Comparison of ENCODE assay signal across 11 mouse cellular contexts in the genomic region with DNA sequence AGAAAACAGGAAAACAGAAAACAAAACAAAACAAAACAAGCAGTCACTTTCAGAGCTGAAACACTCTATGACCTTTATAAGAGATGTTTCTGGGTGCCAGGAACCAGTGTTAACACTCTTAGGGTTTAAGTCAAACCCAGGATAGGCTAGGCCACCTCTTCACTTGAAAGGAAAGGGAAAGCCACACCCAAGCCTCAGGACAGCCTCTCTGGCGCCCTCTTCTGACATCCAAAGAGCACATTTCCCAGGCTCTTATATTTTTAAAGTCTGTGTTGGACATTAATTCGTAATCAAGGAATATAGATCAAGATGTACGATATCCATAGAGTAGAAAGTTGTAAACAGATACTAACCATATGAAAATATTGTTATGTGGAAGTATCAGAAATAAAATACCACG. TPM values are rescaled to one million over a fixed set of nuclear protein-coding genes. Genes with fewer than 3 reads are reported as not detected.
DNase-seq lines count a peak whose midpoint lies in the region; ATAC-seq and TF ChIP-seq lines count a peak whose summit lies in the region.
"Had no signal": no experiment of that assay in that cellular context is flagged by ENCODE, and none has a peak within 500 bp of the region (broad histone marks: within the 10 kb centered on the region; RNA-seq: fewer than 3 reads in every experiment).

No protein-coding gene starts in this region.

- peak; percentile 71 for ATAC-seq in megakaryocyte, adult 5-6 weeks (ENCODE audit: poor library complexity, severe bottlenecking)
- ATAC-seq in activated CD4-positive, CD25-positive, alpha-beta regulatory T cell, adult 4 months: no peak

- TF ChIP-seq CTCF in layer of hippocampus, adult 2 months (conservative IDR thresholded peaks at IDR 0.05): peak; percentile 76
- peak; percentile 37; the same call in 1 of the 2 replicates for TF ChIP-seq CTCF in brain, embryonic 14.5 days (IDR thresholded peaks at IDR 0.05; ENCODE audit: borderline replicate concordance, extremely low read depth, insufficient read depth, insufficient read length)

- H3K4me3 ChIP-seq in layer of hippocampus, adult 2 months: no peak overlapping the region
- H3K4me3 ChIP-seq: forebrain, embryonic 10.5 days; neural tube, embryonic 13.5 days had no signal

- DNase-seq in cerebellum, adult 18-20 months: peak; percentile 57 to 59
- no peak for DNase-seq in cerebellum, postnatal 4 days (ENCODE audit: low spot score in 2 of 2)
- DNase-seq in layer of hippocampus, adult 2 months (ENCODE audit: low spot score in 2 of 2): no peak
- DNase-seq in layer of hippocampus, adult 8-10 months (ENCODE audit: low spot score in 2 of 2): no peak
- no peak for DNase-seq in brain, embryonic 14.5 days (ENCODE audit: low read depth)
- no peak for DNase-seq in right cerebral cortex, adult 2 months (ENCODE audit: low spot score in 2 of 2)

- no peak for TF ChIP-seq POLR2A in brain, embryonic 14.5 days (IDR thresholded peaks at IDR 0.05; ENCODE audit: borderline replicate concordance, extremely low read depth, insufficient read depth, insufficient read length, poor library complexity, severe bottlenecking)

- H3K27ac ChIP-seq in layer of hippocampus, adult 2 months: no peak overlapping the region
- H3K27ac ChIP-seq: forebrain, embryonic 10.5 days; neural tube, embryonic 13.5 days had no signal

RNA-seq across cellular contexts. Expression of gene Gnb5, which starts 16.5 kb away (rescaled TPM):
- 100 to 1,000 TPM; 125 to 127 TPM for total RNA-seq in layer of hippocampus, adult 2 months (2021)
- total RNA-seq in layer of hippocampus, adult 8-10 months (2022): 100 to 1,000 TPM; 110 to 135 (median 125) TPM
- polyA plus RNA-seq in brain, embryonic 14.5 days (2012; rRNA removed): 45.5 and 53.1 TPM in 2 replicates
- total RNA-seq in megakaryocyte, adult 5-6 weeks (2015): 0.51 TPM in 1 of 2 replicates, not detected in the other
- total RNA-seq in megakaryocyte, adult 5-6 weeks (2017): 0.29 TPM in 1 of 2 replicates, not detected in the other
- polyA plus RNA-seq in activated CD4-positive, CD25-positive, alpha-beta regulatory T cell, adult 4 months (2017; shearing (Covaris generic)): 10 to 100 TPM in 1 of 2 experiments, 1 to 10 TPM in 1; 7.4 to 10.3 TPM

RNA-seq across cellular contexts. Expression of gene Myo5c, which starts 57.7 kb away (rescaled TPM):
- under 1 TPM; 0.59 to 0.81 TPM for total RNA-seq in layer of hippocampus, adult 2 months (2021)
- total RNA-seq in layer of hippocampus, adult 8-10 months (2022): 1 to 10 TPM; 1.7 to 2.1 (median 1.9) TPM
- polyA plus RNA-seq in brain, embryonic 14.5 days (2012; rRNA removed): 0.40 and 0.64 TPM in 2 replicates
- total RNA-seq in megakaryocyte, adult 5-6 weeks (2015): not detected in 2 replicates
- not detected in 2 replicates for total RNA-seq in megakaryocyte, adult 5-6 weeks (2017)
- polyA plus RNA-seq in activated CD4-positive, CD25-positive, alpha-beta regulatory T cell, adult 4 months (2017; shearing (Covaris generic)): not detected

RNA-seq across cellular contexts. Expression of gene Bcl2l10, which starts 58.0 kb away (rescaled TPM):
- total RNA-seq in layer of hippocampus, adult 2 months (2021): not detected
- under 1 TPM in 2 of 4 experiments, not detected in 2; 0.39 to 0.43 TPM for total RNA-seq in layer of hippocampus, adult 8-10 months (2022)
- polyA plus RNA-seq in brain, embryonic 14.5 days (2012; rRNA removed): 0.05 and 0.08 TPM in 2 replicates
- not detected in 2 replicates for total RNA-seq in megakaryocyte, adult 5-6 weeks (2015)
- not detected in 2 replicates for total RNA-seq in megakaryocyte, adult 5-6 weeks (2017)
- not detected for polyA plus RNA-seq in activated CD4-positive, CD25-positive, alpha-beta regulatory T cell, adult 4 months (2017; shearing (Covaris generic))
- polyA plus RNA-seq: forebrain, embryonic 10.5 days; limb, embryonic 11.5 days; neural tube, embryonic 13.5 days had no signal

Comparison
In these comparisons a context has a peak if more than half of its experiments do, and no peak if none do; other contexts are left out.
1. DNase-seq: peak in cerebellum, adult 18-20 months (2 of 2); none in cerebellum, postnatal 4 days (0 of 2), layer of hippocampus, adult 2 months (0 of 2), layer of hippocampus, adult 8-10 months (0 of 2), brain, embryonic 14.5 days (single experiment) and right cerebral cortex, adult 2 months (0 of 2).
2. RNA of gene Gnb5, which starts 16.5 kb away (total RNA-seq): 110 to 135 TPM in layer of hippocampus, adult 8-10 months and 125 to 127 TPM in layer of hippocampus, adult 2 months; 0.29 to 0.51 TPM in megakaryocyte, adult 5-6 weeks; every median in the first group is over 10 times any median in the second.